Mouse (Mus musculus): ENCODE data around the gene Fam221b. TPM values are rescaled to one million over a fixed set of nuclear protein-coding genes. Genes with fewer than 3 reads are reported as not detected.
A peak's percentile ranks its signal among the peaks of the same experiment; 100 is the strongest.

Gene Fam221b
- polyA plus RNA-seq, 1 experiment from 2014 or later: 3.1 TPM

GRCm38 (mm10) chr4:43631046-43631955 is 37.6 kb downstream of the Fam221b start, which contains the start of gene Npr2:
Npr2 (plus strand) TSS chr4:43631935.
- ATAC-seq (ENCODE audit: low FRiP score): peak; percentile 38; the same call in 1 of the 2 replicates
- peak within 1 kb of the TSS; percentile 85 for H3K4me2 ChIP-seq (replicated peaks)
- H3K36me3 ChIP-seq: no peaks in the 10 kb centered on the region
- peak within 1 kb of the TSS; percentile 93 for H3K9ac ChIP-seq
- peak within 1 kb of the TSS; percentile 68 for H3K4me3 ChIP-seq
- no peaks in the 10 kb centered on the region for H3K9me3 ChIP-seq (replicated peaks)
- peaks cover 43% of the 10 kb centered on the region for H3K4me1 ChIP-seq
- H3K27me3 ChIP-seq: peaks cover 5% of the 10 kb centered on the region; the same call in 1 of the 2 replicates
- WGBS: 1% methylated on average over 40 of the region's 70 CpGs
- H3K27ac ChIP-seq: peak within 1 kb of the TSS; percentile 92

- Histone ChIP-seq H3K4me2 (replicated peaks) (peak overlapping the region; percentile 85), H3K36me3 (no peaks in the 10 kb centered on the region), H3K27me3 (peaks cover 5% of the 10 kb centered on the region; the same call in 1 of the 2 replicates), H3K4me1 (peaks cover 38% of the 10 kb centered on the region), H3K27ac (peak overlapping the region; percentile 92), H3K9ac (no peak overlapping the region), H3K4me3 (peak overlapping the region; percentile 68), H3K9me3 (replicated peaks) (no peaks in the 10 kb centered on the region)
- WGBS: 16% methylated on average over 5 of the region's 5 CpGs
- peak; percentile 20 for ATAC-seq (ENCODE audit: low FRiP score)
These were observed 38.3 kb downstream of the Fam221b start for GRCm38 (mm10) chr4:43630671-43631045.

GRCm38 (mm10) chr4:43630030-43630581 is 38.8 kb downstream of the Fam221b start:
- H3K9me3 ChIP-seq (replicated peaks): peaks cover 6% of the 10 kb centered on the region; the same call in 1 of the 2 replicates
- H3K36me3 ChIP-seq: no peaks in the 10 kb centered on the region
- H3K4me3 ChIP-seq: no peak overlapping the region
- H3K9ac ChIP-seq: peak overlapping the region; percentile 38; the same call in 1 of the 2 replicates
- H3K27ac ChIP-seq: peak overlapping the region; percentile 92
- peaks cover 37% of the 10 kb centered on the region for H3K4me1 ChIP-seq
- peak; percentile 72 for ATAC-seq (ENCODE audit: low FRiP score)
- H3K27me3 ChIP-seq: peaks cover 5% of the 10 kb centered on the region; the same call in 1 of the 2 replicates
- peak overlapping the region; percentile 36 for H3K4me2 ChIP-seq (replicated peaks)
- WGBS: 3% methylated on average over 5 of the region's 5 CpGs

GRCm38 (mm10) chr4:43629106-43629817 is 39.7 kb downstream of the Fam221b start:
- no peak overlapping the region for H3K27ac ChIP-seq
- H3K36me3 ChIP-seq: no peaks in the 10 kb centered on the region
- ATAC-seq (ENCODE audit: low FRiP score): 0 out of 2 replicates have a peak, but pooled peaks have one; percentile 35
- peaks cover 5% of the 10 kb centered on the region; the same call in 1 of the 2 replicates for H3K27me3 ChIP-seq
- H3K4me3 ChIP-seq: no peak overlapping the region
- peaks cover 37% of the 10 kb centered on the region for H3K4me1 ChIP-seq
- H3K9me3 ChIP-seq (replicated peaks): peaks cover 7% of the 10 kb centered on the region; the same call in 1 of the 2 replicates
- no peak overlapping the region for H3K9ac ChIP-seq
- H3K4me2 ChIP-seq (replicated peaks): 0 out of 2 replicates have a peak overlapping the region, but pooled peaks have one; percentile 13
- 45% methylated on average over 20 of the region's 20 CpGs for WGBS

GRCm38 (mm10) chr4:43620146-43620778 is 48.7 kb downstream of the Fam221b start:
- no peaks in the 10 kb centered on the region for H3K4me1 ChIP-seq
- 90% methylated on average over 4 of the region's 4 CpGs for WGBS
- H3K27me3 ChIP-seq: no peaks in the 10 kb centered on the region

GRCm38 (mm10) chr4:43613060-43613730 is 55.8 kb downstream of the Fam221b start:
- ATAC-seq (ENCODE audit: low FRiP score): no peak
- H3K4me2 ChIP-seq (replicated peaks): no peak overlapping the region
- H3K27ac ChIP-seq: no peak overlapping the region
- no peaks in the 10 kb centered on the region for H3K27me3 ChIP-seq
- H3K36me3 ChIP-seq: no peaks in the 10 kb centered on the region
- no peaks in the 10 kb centered on the region for H3K4me1 ChIP-seq
- 65% methylated on average over 3 of the region's 3 CpGs for WGBS
- H3K9me3 ChIP-seq (replicated peaks): no peaks in the 10 kb centered on the region
- no peak overlapping the region for H3K9ac ChIP-seq
- H3K4me3 ChIP-seq: no peak overlapping the region

More at GRCm38 (mm10) chr4:43620146-43620778, 48.7 kb downstream of the Fam221b start:
- no peak overlapping the region for H3K27ac ChIP-seq
- no peak overlapping the region for H3K9ac ChIP-seq
- H3K36me3 ChIP-seq: no peaks in the 10 kb centered on the region
- H3K4me2 ChIP-seq (replicated peaks): no peak overlapping the region
- ATAC-seq (ENCODE audit: low FRiP score): no peak
- H3K4me3 ChIP-seq: no peak overlapping the region
- H3K9me3 ChIP-seq (replicated peaks): peaks cover 3% of the 10 kb centered on the region; the same call in 1 of the 2 replicates

GRCm38 (mm10) chr4:43612534-43612933 is 56.4 kb downstream of the Fam221b start:
- no peaks in the 10 kb centered on the region for H3K9me3 ChIP-seq (replicated peaks)
- H3K27me3 ChIP-seq: no peaks in the 10 kb centered on the region
- no peak for ATAC-seq (ENCODE audit: low FRiP score)
- no peak overlapping the region for H3K9ac ChIP-seq
- WGBS: 76% methylated on average over 10 of the region's 10 CpGs
- H3K27ac ChIP-seq: no peak overlapping the region
- H3K36me3 ChIP-seq: no peaks in the 10 kb centered on the region
- H3K4me2 ChIP-seq (replicated peaks): no peak overlapping the region
- no peaks in the 10 kb centered on the region for H3K4me1 ChIP-seq
- no peak overlapping the region for H3K4me3 ChIP-seq

Small RNA genes within 50 kb of the gene (microRNA-seq; reads per million reads assigned to microRNA genes)
- not detected for gene Gm25262

Other genes with a start within 250 kb of the Fam221b start
- 1.3 TPM in 1 of 2 replicates, not detected in the other for gene Fam166b, start 240.0 kb downstream of the Fam221b start, polyA plus RNA-seq (2016; fragmentation: Nextera tagmentation; extraction: Ambion mirVana)
- gene Tesk1, start 227.2 kb downstream of the Fam221b start, polyA plus RNA-seq (2016; fragmentation: Nextera tagmentation; extraction: Ambion mirVana): 15.7 and 16.2 TPM in 2 replicates
- 2.0 and 3.8 TPM in 2 replicates for gene Cd72, start 214.5 kb downstream of the Fam221b start, polyA plus RNA-seq (2016; fragmentation: Nextera tagmentation; extraction: Ambion mirVana)
- not detected in 2 replicates for gene Sit1, start 185.4 kb downstream of the Fam221b start, polyA plus RNA-seq (2016; fragmentation: Nextera tagmentation; extraction: Ambion mirVana)
- 50.8 and 51.4 TPM in 2 replicates for gene Ccdc107, start 176.2 kb downstream of the Fam221b start, polyA plus RNA-seq (2016; fragmentation: Nextera tagmentation; extraction: Ambion mirVana)
- 22.6 and 26.8 TPM in 2 replicates for gene Arhgef39, start 169.4 kb downstream of the Fam221b start, polyA plus RNA-seq (2016; fragmentation: Nextera tagmentation; extraction: Ambion mirVana)
- gene Car9, start 162.2 kb downstream of the Fam221b start, polyA plus RNA-seq (2016; fragmentation: Nextera tagmentation; extraction: Ambion mirVana): 1.3 and 1.5 TPM in 2 replicates
- gene Tpm2, start 145.4 kb downstream of the Fam221b start, polyA plus RNA-seq (2016; fragmentation: Nextera tagmentation; extraction: Ambion mirVana): 59.3 and 105 TPM in 2 replicates
- gene Creb3, start 106.8 kb downstream of the Fam221b start, polyA plus RNA-seq (2016; fragmentation: Nextera tagmentation; extraction: Ambion mirVana): 60.2 and 65.7 TPM in 2 replicates
- 70.5 and 71.7 TPM in 2 replicates for gene Tln1, start 106.5 kb downstream of the Fam221b start, polyA plus RNA-seq (2016; fragmentation: Nextera tagmentation; extraction: Ambion mirVana)
- 40.6 and 43.3 TPM in 2 replicates for gene Rgp1, start 90.4 kb downstream of the Fam221b start, polyA plus RNA-seq (2016; fragmentation: Nextera tagmentation; extraction: Ambion mirVana)
- gene Gba2, start 90.3 kb downstream of the Fam221b start, polyA plus RNA-seq (2016; fragmentation: Nextera tagmentation; extraction: Ambion mirVana): 46.5 and 48.7 TPM in 2 replicates
- 2.4 and 4.0 TPM in 2 replicates for gene Msmp, start 84.7 kb downstream of the Fam221b start, polyA plus RNA-seq (2016; fragmentation: Nextera tagmentation; extraction: Ambion mirVana)
- 30.7 and 31.8 TPM in 2 replicates for gene Npr2, start 37.2 kb downstream of the Fam221b start, polyA plus RNA-seq (2016; fragmentation: Nextera tagmentation; extraction: Ambion mirVana)
- 7.1 and 7.2 TPM in 2 replicates for gene Spag8, start 15.6 kb downstream of the Fam221b start, polyA plus RNA-seq (2016; fragmentation: Nextera tagmentation; extraction: Ambion mirVana)
- 72.7 and 78.3 TPM in 2 replicates for gene Hint2, start 12.7 kb downstream of the Fam221b start, polyA plus RNA-seq (2016; fragmentation: Nextera tagmentation; extraction: Ambion mirVana)
- gene Tmem8b, start 174 bp downstream of the Fam221b start, polyA plus RNA-seq (2016; fragmentation: Nextera tagmentation; extraction: Ambion mirVana): 13.7 and 14.4 TPM in 2 replicates
- not detected in 2 replicates for gene Olfr70, start 31.7 kb upstream of the Fam221b start, polyA plus RNA-seq (2016; fragmentation: Nextera tagmentation; extraction: Ambion mirVana)
- gene Olfr71, start 41.1 kb upstream of the Fam221b start, polyA plus RNA-seq (2016; fragmentation: Nextera tagmentation; extraction: Ambion mirVana): not detected in 2 replicates
- 0.21 and 0.28 TPM in 2 replicates for gene Hrct1, start 58.0 kb upstream of the Fam221b start, polyA plus RNA-seq (2016; fragmentation: Nextera tagmentation; extraction: Ambion mirVana)
- gene Spaar, start 60.9 kb upstream of the Fam221b start, polyA plus RNA-seq (2016; fragmentation: Nextera tagmentation; extraction: Ambion mirVana): 0.05 and 0.13 TPM in 2 replicates
- gene Olfr159, start 101.9 kb upstream of the Fam221b start, polyA plus RNA-seq (2016; fragmentation: Nextera tagmentation; extraction: Ambion mirVana): not detected in 2 replicates
- not detected in 2 replicates for gene Olfr156, start 154.8 kb upstream of the Fam221b start, polyA plus RNA-seq (2016; fragmentation: Nextera tagmentation; extraction: Ambion mirVana)
- gene Olfr157, start 171.1 kb upstream of the Fam221b start, polyA plus RNA-seq (2016; fragmentation: Nextera tagmentation; extraction: Ambion mirVana): not detected in 2 replicates
- not detected in 2 replicates for gene Olfr155, start 182.4 kb upstream of the Fam221b start, polyA plus RNA-seq (2016; fragmentation: Nextera tagmentation; extraction: Ambion mirVana)
- gene Reck, start 206.4 kb upstream of the Fam221b start, polyA plus RNA-seq (2016; fragmentation: Nextera tagmentation; extraction: Ambion mirVana): 20.1 and 21.9 TPM in 2 replicates